Mouse (Mus musculus) kidney, postnatal 4 days (tissue): ENCODE measurements at regions not wholly inside any gene's neighbourhood (a gene's known extent, or its start where the extent isn't known, plus 50 kb on each side); places are given as distances from the start of the nearest gene placed in this dataset.

ENCODE experiments used
- DNase-seq, 2 experiments: peaks; one replicate each; pipeline ENCODE4 v3.0.0; 2021; ENCODE audit warnings: mixed read lengths in 2 of 2

GRCm38 (mm10) chr9:102449366-102449765, 56.2 kb upstream of the Ky start:
- DNase-seq, result no peak

GRCm38 (mm10) chr9:102446066-102446465, 59.5 kb upstream of the Ky start:
- no peak for DNase-seq

- no peak for DNase-seq
Observed at GRCm38 (mm10) chr9:102442198-102442842, 63.2 kb upstream of the Ky start.

GRCm38 (mm10) chr9:102437641-102438040, 67.9 kb upstream of the Ky start:
- no peak for DNase-seq

DNA sequence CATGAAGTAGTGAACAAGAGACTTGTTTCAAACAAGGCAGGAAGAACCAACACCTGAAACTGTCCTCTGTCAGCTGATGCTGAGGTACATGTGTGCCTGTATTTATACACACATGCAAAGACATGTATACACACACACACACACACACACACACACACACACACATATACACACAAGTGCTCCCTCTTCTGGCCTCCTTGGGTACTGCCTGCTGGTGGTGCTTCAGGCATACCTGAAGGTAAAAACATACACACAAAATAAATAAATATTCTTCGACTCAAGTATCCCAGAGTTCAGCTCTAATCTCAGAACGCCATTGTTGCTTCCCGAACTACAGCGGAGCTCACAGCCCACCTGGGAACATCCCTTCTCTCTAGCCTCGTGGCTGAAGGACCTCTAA, 69.2 kb upstream of the Ky start:
- DNase-seq, result peak; percentile 30 to 50

DNA sequence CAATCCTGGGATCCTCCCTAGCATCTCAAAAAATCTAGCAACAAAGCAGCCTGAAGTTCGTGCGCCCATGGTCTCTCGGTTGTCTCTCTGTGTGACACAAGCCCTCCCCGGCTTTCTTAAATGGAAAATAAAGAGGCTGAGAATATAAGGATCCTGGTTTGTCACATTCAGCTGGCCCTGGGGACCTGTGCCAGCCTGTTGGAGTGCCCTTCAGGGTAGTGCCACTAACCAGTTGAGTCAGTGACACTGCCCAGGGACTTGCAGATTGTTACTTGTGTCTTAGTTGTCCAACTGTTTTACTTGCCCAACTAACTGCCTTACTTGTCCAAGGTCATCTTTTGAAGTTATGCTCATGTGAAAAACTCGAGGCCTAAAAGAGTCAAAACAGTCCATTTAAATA, 73.5 kb upstream of the Ephb1 start:
- no peak for DNase-seq

DNA sequence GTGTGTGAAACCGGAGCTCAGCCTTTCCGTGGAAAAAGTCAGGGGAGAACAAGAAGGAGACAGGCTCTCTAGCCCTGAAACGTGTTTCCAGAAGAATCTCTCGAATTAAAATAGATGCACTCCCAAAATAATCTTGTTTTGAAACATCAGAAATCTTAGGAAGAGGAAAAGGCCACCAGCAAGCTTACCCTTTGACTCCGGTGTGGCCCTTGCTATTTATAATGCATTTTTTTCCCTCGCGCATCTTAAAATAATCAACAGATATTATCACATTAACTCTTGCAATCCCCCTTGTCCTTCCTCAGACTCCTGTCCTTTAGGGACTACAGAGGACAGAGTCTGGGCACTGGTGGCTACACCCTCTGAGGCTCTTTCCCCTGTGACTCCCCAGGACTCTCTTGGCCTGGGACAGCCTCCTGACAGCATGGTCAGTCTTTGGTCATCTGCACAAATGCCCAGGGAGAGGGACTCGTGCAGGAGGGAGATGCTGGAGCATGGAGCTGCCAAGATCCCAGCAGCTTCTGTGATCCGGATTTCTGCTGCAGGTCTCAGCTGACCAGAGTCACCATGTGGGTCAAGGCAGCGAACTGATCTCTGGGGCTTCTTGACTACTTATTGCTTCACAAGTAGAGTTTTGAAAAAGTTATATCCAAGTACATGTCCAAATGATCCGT, 70.3 kb upstream of the Ephb1 start:
- peak in 1 of 2 experiments; percentile 8 for DNase-seq

DNA sequence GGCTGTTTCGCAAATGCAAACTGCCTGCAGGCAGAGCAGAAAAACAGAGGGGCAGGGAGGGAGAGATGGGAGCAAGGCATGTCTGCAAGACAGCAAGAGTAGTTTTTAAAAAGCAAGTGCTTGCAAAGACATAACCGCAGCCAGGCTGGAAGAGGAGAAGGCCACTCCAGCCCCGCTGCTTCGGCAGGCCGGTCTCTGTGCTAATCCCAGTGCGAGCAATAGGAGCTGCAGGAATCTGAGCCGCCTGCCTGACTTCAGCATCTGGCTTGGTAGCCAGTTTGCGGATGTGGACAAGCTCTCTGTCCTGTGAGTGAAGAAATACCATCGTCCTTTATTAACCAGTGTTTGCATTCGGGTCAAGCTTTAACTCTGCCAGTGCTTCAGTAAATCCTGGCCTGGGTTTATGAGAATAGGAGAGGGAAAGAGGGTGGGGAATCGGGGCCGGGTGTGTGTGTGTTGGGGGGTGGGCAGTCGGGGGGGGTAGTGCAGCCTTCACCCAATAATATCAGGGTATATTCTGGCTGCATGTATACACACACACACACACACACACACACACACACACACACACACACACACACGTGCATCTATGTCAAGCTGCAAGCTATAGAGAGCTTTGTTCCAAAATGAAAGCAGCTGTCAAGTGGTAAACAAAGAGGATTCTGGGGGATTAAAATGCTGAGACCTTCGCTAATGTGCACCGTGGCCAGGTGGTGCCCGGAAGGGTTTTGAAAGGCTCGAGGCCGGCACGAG, 69.6 kb upstream of the Ephb1 start:
- DNase-seq, result peak; percentile 56 to 70

- no peak for DNase-seq
Observed at GRCm38 (mm10) chr9:102423465-102423918, 69.0 kb upstream of the Ephb1 start.

DNA sequence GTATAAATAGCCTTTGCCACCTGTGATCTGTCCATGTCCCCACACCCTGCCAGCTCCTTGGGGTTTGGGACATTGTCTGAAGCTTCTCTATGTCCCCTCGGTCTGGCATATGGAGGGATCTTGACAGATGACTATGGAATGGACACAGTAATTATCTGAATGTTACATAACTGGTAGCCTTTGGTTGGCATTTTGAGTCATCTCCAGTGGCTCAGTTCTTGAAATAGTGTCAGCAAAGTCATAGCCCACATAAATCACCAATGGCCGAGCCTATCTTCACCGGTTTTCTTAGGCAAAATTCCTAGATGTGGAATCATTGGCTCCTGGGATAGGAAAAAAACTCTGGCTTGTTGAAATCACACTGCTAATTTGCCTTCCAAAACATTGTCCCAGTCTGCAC, 67.3 kb upstream of the Ephb1 start:
- DNase-seq, result no peak

DNA sequence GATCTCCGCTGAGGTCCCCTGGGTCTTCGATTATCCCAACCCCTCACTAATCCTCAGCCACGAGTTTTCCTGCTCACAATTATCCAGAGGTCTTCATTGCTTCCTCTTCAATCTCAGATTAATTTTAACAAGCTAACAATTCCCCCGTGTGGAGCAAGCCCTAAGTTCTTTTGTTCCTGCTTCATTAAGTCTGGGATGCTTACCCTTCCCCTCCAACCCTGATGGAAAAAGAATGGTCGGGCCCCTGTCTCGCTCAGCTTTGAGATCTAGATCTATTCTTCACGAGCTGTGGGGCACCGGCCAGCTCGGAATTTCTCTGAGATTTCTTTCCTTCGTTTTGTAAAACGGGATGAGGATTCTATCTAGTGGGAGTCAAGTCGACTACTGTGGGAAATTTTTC, 65.7 kb upstream of the Ephb1 start:
- no peak for DNase-seq

DNA sequence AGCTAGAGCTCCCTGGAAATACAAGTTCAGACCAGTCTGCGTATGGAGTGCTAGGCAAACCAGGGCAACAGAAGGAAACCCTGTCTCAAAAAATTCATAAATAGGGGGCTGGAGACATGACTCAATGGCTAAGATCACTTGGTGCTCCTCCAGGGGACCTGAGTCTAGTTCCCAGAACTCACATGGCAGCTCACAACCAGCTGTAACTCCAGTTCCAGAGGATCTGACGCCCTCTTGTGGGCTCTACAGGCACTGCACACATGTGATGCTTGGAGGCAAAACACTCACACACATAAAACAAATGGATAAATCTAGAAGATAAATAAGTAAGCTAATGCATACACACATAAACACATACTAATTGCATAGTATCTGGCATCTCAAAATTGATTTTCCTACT, 59.1 kb upstream of the Ephb1 start:
- no peak for DNase-seq

DNA sequence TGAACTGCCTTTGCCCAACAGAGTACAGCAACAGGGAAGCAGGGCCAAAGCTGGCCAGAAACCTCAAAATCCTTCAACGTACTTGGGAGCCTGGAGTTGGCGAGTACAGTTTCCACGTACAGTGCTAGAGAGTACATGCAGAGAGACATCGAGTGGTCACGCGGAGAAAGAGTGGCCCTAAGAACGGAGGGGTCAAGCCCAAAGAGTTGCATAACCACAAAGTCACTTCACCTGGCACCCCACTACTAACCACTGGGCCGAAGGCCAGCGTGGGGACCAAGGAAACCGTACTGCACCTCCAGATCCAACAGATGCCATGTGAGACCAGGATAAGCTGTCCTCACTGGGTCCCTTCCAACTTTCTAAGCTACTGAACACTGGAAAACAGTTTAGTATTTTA, 56.2 kb upstream of the Ephb1 start:
- no peak for DNase-seq

- peak; percentile 39 to 59 for DNase-seq
Observed at GRCm38 (mm10) chr9:102406017-102406416, 51.5 kb upstream of the Ephb1 start.
